Mouse (Mus musculus) adrenal gland, postnatal 14 days (tissue): ENCODE data around the gene Bbx. TPM values are rescaled to one million over a fixed set of nuclear protein-coding genes. Genes with fewer than 3 reads are reported as not detected.

ENCODE experiments used
- DNase-seq: peaks from one replicate; pipeline ENCODE4 v3.0.0; 2021; ENCODE audit warnings: mixed read lengths
- long read RNA-seq, 2 experiments: library from polyadenylated mRNA; stranded (forward); transcript quantifications; one replicate each; pipeline ENCODE4 v2.0.0; 2021
- total RNA-seq: library from RNA; stranded (reverse); gene quantifications from 2 replicates; pipeline ENCODE4 v1.2.3, GENCODE M21; 2021

Bbx gene
- 28.8 and 33.3 TPM in 2 replicates for total RNA-seq
- long read RNA-seq, experiment 1, partial matches to known transcripts = 0 of 2 reads
- long read RNA-seq, experiment 1, other reads (novel, unspliced or antisense) = 2 of 2 reads
- long read RNA-seq, experiment 2, partial matches to known transcripts = 1 of 1 reads
- long read RNA-seq, experiment 2, other reads (novel, unspliced or antisense) = 0 of 1 reads

- peak; percentile 95 for DNase-seq
Observed at GRCm38 (mm10) chr16:50432062-50432878, at the start of gene Bbx. Gene Bbx, minus strand, starts transcription at chr16:50432390.

GRCm38 (mm10) chr16:50481892-50482291 lies 49.7 kb upstream of the Bbx start:
- DNase-seq = no peak

GRCm38 (mm10) chr16:50481341-50481740 lies 49.2 kb upstream of the Bbx start:
- DNase-seq = peak; percentile 16

- DNase-seq = no peak
Observed at GRCm38 (mm10) chr16:50478695-50479094, 46.5 kb upstream of the Bbx start.

- no peak for DNase-seq
Observed at GRCm38 (mm10) chr16:50477628-50478027, 45.4 kb upstream of the Bbx start.

- peak; percentile 19 for DNase-seq
Observed at GRCm38 (mm10) chr16:50462226-50462870, 30.2 kb upstream of the Bbx start.

- no peak for DNase-seq
Observed at GRCm38 (mm10) chr16:50459146-50459545, 27.0 kb upstream of the Bbx start.

- no peak for DNase-seq
Observed at GRCm38 (mm10) chr16:50456053-50456452, 23.9 kb upstream of the Bbx start.

GRCm38 (mm10) chr16:50449086-50449485 lies 16.9 kb upstream of the Bbx start:
- DNase-seq = no peak

- DNase-seq = no peak
Observed at GRCm38 (mm10) chr16:50445014-50445413, 12.8 kb upstream of the Bbx start.

- no peak for DNase-seq
Observed at GRCm38 (mm10) chr16:50438816-50439215, 6.6 kb upstream of the Bbx start.

GRCm38 (mm10) chr16:50437788-50438187 lies 5.6 kb upstream of the Bbx start:
- DNase-seq = no peak

GRCm38 (mm10) chr16:50437331-50437730 lies 5.1 kb upstream of the Bbx start:
- no peak for DNase-seq

- peak; percentile 74 for DNase-seq
Observed at GRCm38 (mm10) chr16:50431011-50431981, 894 bp downstream of the Bbx start.

- DNase-seq = no peak
Observed at GRCm38 (mm10) chr16:50430515-50430877, 1.7 kb downstream of the Bbx start.

- DNase-seq = peak; percentile 72
Observed at GRCm38 (mm10) chr16:50429692-50430514, 2.3 kb downstream of the Bbx start.

- DNase-seq = peak; percentile 37
Observed at GRCm38 (mm10) chr16:50428871-50429691, 3.1 kb downstream of the Bbx start.

- DNase-seq = peak; percentile 46
Observed at GRCm38 (mm10) chr16:50420130-50420529, 12.1 kb downstream of the Bbx start.

GRCm38 (mm10) chr16:50415406-50415805 lies 16.8 kb downstream of the Bbx start:
- DNase-seq = no peak

GRCm38 (mm10) chr16:50402851-50403250 lies 29.3 kb downstream of the Bbx start:
- DNase-seq = no peak
